ENCODE assay signal across 8 mouse cellular contexts in the genomic region with DNA sequence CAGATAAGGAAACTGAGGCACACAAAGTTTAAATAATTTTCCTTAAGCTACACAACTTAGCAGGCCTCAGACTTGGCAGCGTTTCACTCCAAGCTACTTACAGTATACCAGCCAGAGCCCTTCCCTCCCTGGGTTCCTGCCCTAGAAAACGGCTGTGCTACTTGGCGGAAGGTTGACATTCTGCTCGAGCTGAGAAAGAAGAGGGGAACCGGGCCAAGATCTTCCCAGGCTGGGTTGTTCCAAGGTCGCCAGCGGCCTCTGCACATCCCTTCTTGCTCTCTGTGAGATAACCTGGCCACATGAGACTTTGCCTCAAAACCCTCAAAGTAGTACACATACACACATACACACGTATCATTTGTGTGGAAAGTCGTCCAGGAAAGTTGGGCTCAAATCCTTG. TPM values are rescaled to one million over a fixed set of nuclear protein-coding genes. Genes with fewer than 3 reads are reported as not detected.
A peak's percentile ranks its signal among the peaks of the same experiment; 100 is the strongest.
DNase-seq lines count a peak whose midpoint lies in the region; ATAC-seq and TF ChIP-seq lines count a peak whose summit lies in the region.

No protein-coding gene starts in this region.

- no peaks in the 10 kb centered on the region for H3K9me3 ChIP-seq in lung, embryonic 14.5 days (ENCODE audit: low read depth, low read length)
- H3K9me3 ChIP-seq in stomach, embryonic 14.5 days (ENCODE audit: control insufficient read depth, low read depth, low read length) = no peaks in the 10 kb centered on the region

- H3K4me1 ChIP-seq in lung, embryonic 14.5 days (ENCODE audit: insufficient read depth) = peaks cover 25% of the 10 kb centered on the region
- peaks cover 21% of the 10 kb centered on the region for H3K4me1 ChIP-seq in stomach, embryonic 14.5 days (ENCODE audit: control insufficient read depth, insufficient read depth, low read length)

- 34% methylated on average over 9 of the region's 9 CpGs for WGBS in lung, embryonic 14.5 days
- 33% methylated on average over 9 of the region's 9 CpGs for WGBS in stomach, embryonic 14.5 days

- no peaks in the 10 kb centered on the region for H3K27me3 ChIP-seq in lung, embryonic 14.5 days (ENCODE audit: insufficient read depth, low read length)
- H3K27me3 ChIP-seq in stomach, embryonic 14.5 days (ENCODE audit: control insufficient read depth, insufficient read depth, low read length) = no peaks in the 10 kb centered on the region

- peak overlapping the region; percentile 80 for H3K4me2 ChIP-seq in lung, embryonic 14.5 days
- peak overlapping the region; percentile 86 for H3K4me2 ChIP-seq in stomach, embryonic 14.5 days (replicated peaks; ENCODE audit: low read depth, low read length)

- H3K4me3 ChIP-seq in lung, embryonic 14.5 days (ENCODE audit: low read depth, low read length) = peak overlapping the region; percentile 83
- H3K4me3 ChIP-seq in stomach, embryonic 14.5 days (ENCODE audit: low read depth, low read length) = peak overlapping the region; percentile 85

- H3K9ac ChIP-seq in lung, embryonic 14.5 days = no peak overlapping the region
- 0 out of 2 replicates have a peak overlapping the region, but pooled peaks have one; percentile 95 for H3K9ac ChIP-seq in stomach, embryonic 14.5 days (replicated peaks; ENCODE audit: low read depth, low read length)

- no peak for TF ChIP-seq CTCF in lung, embryonic 14.5 days (IDR thresholded peaks at IDR 0.05; ENCODE audit: low read depth)

- H3K36me3 ChIP-seq in lung, embryonic 14.5 days (ENCODE audit: insufficient read depth) = no peaks in the 10 kb centered on the region
- H3K36me3 ChIP-seq in stomach, embryonic 14.5 days (ENCODE audit: control insufficient read depth, insufficient read depth, low read length) = no peaks in the 10 kb centered on the region

- DNase-seq in right cerebral cortex, adult 18-20 months = peak; percentile 62
- no peak for DNase-seq in right cerebral cortex, postnatal 36 days (ENCODE audit: low spot score in 2 of 2)
- DNase-seq in cerebellum, adult 9-11 months = peak; percentile 87
- peak; percentile 79 to 84 for DNase-seq in heart, adult 9 months (ENCODE audit: low spot score in 2 of 2)
- peak; percentile 77 for DNase-seq in kidney, adult 8-10 months
- peak; percentile 79 for DNase-seq in lung, embryonic 14.5 days

- ATAC-seq in lung, embryonic 14.5 days (ENCODE audit: insufficient read depth) = no peak
- no peak for ATAC-seq in stomach, embryonic 14.5 days (ENCODE audit: insufficient number of reproducible peaks, insufficient read depth, low FRiP score, low read depth)
- no peak for ATAC-seq in erythroblast, adult 5-6 weeks (replicated peaks; ENCODE audit: low FRiP score, poor library complexity, severe bottlenecking)

- H3K27ac ChIP-seq in lung, embryonic 14.5 days (ENCODE audit: low read depth) = no peak overlapping the region; the same call in 1 of the 2 replicates
- 0 out of 2 replicates have a peak overlapping the region, but pooled peaks have one; percentile 2 for H3K27ac ChIP-seq in stomach, embryonic 14.5 days (ENCODE audit: low read length)

RNA-seq across cellular contexts. Expression of gene Furin, which starts 1.7 kb away (rescaled TPM):
- polyA plus RNA-seq in lung, embryonic 14.5 days (2014; fragmentation: Nextera tagmentation; extraction: Ambion mirVana) = 18.0 and 19.4 TPM in 2 replicates
- 10.8 and 12.4 TPM in 2 replicates for polyA plus RNA-seq in stomach, embryonic 14.5 days (2014; fragmentation: Nextera tagmentation; extraction: Ambion mirVana)
- total RNA-seq in erythroblast, adult 5-6 weeks (2015; ENCODE audit: low replicate concordance) = 23.0 and 23.1 TPM in 2 replicates
- total RNA-seq in erythroblast, adult 5-6 weeks (2017; ENCODE audit: low replicate concordance) = 29.1 and 33.5 TPM in 2 replicates

RNA-seq across cellular contexts. Expression of gene Fes, which starts 15.8 kb away (rescaled TPM):
- 10.1 and 12.0 TPM in 2 replicates for polyA plus RNA-seq in lung, embryonic 14.5 days (2014; fragmentation: Nextera tagmentation; extraction: Ambion mirVana)
- 9.1 and 9.5 TPM in 2 replicates for polyA plus RNA-seq in stomach, embryonic 14.5 days (2014; fragmentation: Nextera tagmentation; extraction: Ambion mirVana)
- 56.5 and 60.0 TPM in 2 replicates for total RNA-seq in erythroblast, adult 5-6 weeks (2015; ENCODE audit: low replicate concordance)
- total RNA-seq in erythroblast, adult 5-6 weeks (2017; ENCODE audit: low replicate concordance) = 24.4 and 31.2 TPM in 2 replicates

RNA-seq across cellular contexts. Expression of gene Man2a2, which starts 32.4 kb away (rescaled TPM):
- 20.1 and 23.9 TPM in 2 replicates for polyA plus RNA-seq in lung, embryonic 14.5 days (2014; fragmentation: Nextera tagmentation; extraction: Ambion mirVana)
- polyA plus RNA-seq in stomach, embryonic 14.5 days (2014; fragmentation: Nextera tagmentation; extraction: Ambion mirVana) = 18.3 and 19.8 TPM in 2 replicates
- total RNA-seq in erythroblast, adult 5-6 weeks (2015; ENCODE audit: low replicate concordance) = 3.6 and 7.5 TPM in 2 replicates
- total RNA-seq in erythroblast, adult 5-6 weeks (2017; ENCODE audit: low replicate concordance) = 4.5 and 6.6 TPM in 2 replicates

Comparison
In these comparisons a context has a peak if more than half of its experiments do, and no peak if none do; other contexts are left out.
1. DNase-seq: peak in right cerebral cortex, adult 18-20 months (single experiment), cerebellum, adult 9-11 months (single experiment), heart, adult 9 months (2 of 2), kidney, adult 8-10 months (2 of 2) and lung, embryonic 14.5 days (single experiment); none in right cerebral cortex, postnatal 36 days (0 of 2).